Comparison of ENCODE assay signal across 16 mouse cellular contexts in genomic region chr4:108358498-108358897, GRCm38 (mm10). TPM values are rescaled to one million over a fixed set of nuclear protein-coding genes. Genes with fewer than 3 reads are reported as not detected.
DNase-seq lines count a peak whose midpoint lies in the region; ATAC-seq and TF ChIP-seq lines count a peak whose summit lies in the region.
"Had no signal": no experiment of that assay in that cellular context is flagged by ENCODE, and none has a peak within 500 bp of the region (broad histone marks: within the 10 kb centered on the region; RNA-seq: fewer than 3 reads in every experiment).

No protein-coding gene starts in this region.

- intact Hi-C loops in gastrocnemius, adult 2 months (cut with DNase I) = no loop called here

- H3K9ac ChIP-seq in kidney, embryonic 16.5 days (replicated peaks; ENCODE audit: low read length) = no peak overlapping the region
- H3K9ac ChIP-seq: lung, embryonic 15.5 days had no signal

- H3K4me2 ChIP-seq in kidney, embryonic 16.5 days (replicated peaks; ENCODE audit: low read depth, low read length) = no peak overlapping the region
- H3K4me2 ChIP-seq: lung, embryonic 15.5 days had no signal

- H3K9me3 ChIP-seq in limb, embryonic 10.5 days (replicated peaks) = no peaks in the 10 kb centered on the region
- H3K9me3 ChIP-seq in kidney, embryonic 16.5 days (ENCODE audit: low read length) = no peaks in the 10 kb centered on the region
- H3K9me3 ChIP-seq: lung, embryonic 15.5 days had no signal

- H3K4me3 ChIP-seq in gastrocnemius, adult 2 months = no peak overlapping the region
- H3K4me3 ChIP-seq in limb, embryonic 10.5 days = no peak overlapping the region
- H3K4me3 ChIP-seq in kidney, embryonic 16.5 days (ENCODE audit: low read length) = no peak overlapping the region
- H3K4me3 ChIP-seq: lung, embryonic 15.5 days had no signal

- H3K27ac ChIP-seq in gastrocnemius, adult 2 months = peak overlapping the region; percentile 72; the same call in 1 of the 2 replicates
- H3K27ac ChIP-seq in limb, embryonic 10.5 days = peak overlapping the region; percentile 91
- H3K27ac ChIP-seq in kidney, embryonic 16.5 days (ENCODE audit: low read length) = no peak overlapping the region

- WGBS in limb, embryonic 10.5 days = 20% methylated on average over 4 of the region's 4 CpGs
- WGBS in kidney, embryonic 16.5 days = 37% methylated on average over 4 of the region's 4 CpGs

- TF ChIP-seq CTCF in gastrocnemius, adult 2 months (IDR thresholded peaks at IDR 0.05) = no peak

- DNase-seq in gastrocnemius, adult 2 months = no peak
- DNase-seq in gastrocnemius, adult 8-10 months (ENCODE audit: low spot score in 2 of 2) = no peak
- peak; percentile 34 for DNase-seq in retina, postnatal 1 day
- no peak for DNase-seq in retina, embryonic 14.5 days (ENCODE audit: low spot score)
- no peak for DNase-seq in limb, embryonic 10.5 days (ENCODE audit: low spot score)
- no peak for DNase-seq in kidney, adult 8-10 months
- DNase-seq in thymus, postnatal 14 days = no peak
- DNase-seq: cerebellum, adult 8-10 months; heart, postnatal 4 days; kidney, postnatal 10 days; layer of hippocampus, postnatal 36 days; liver had no signal

- no peaks in the 10 kb centered on the region for H3K27me3 ChIP-seq in limb, embryonic 10.5 days (ENCODE audit: low read depth, poor library complexity, severe bottlenecking)
- H3K27me3 ChIP-seq in kidney, embryonic 16.5 days (ENCODE audit: insufficient read depth, low read length) = no peaks in the 10 kb centered on the region
- H3K27me3 ChIP-seq: lung, embryonic 15.5 days had no signal

- no peak for ATAC-seq in kidney, embryonic 16.5 days (ENCODE audit: low FRiP score, low TSS enrichment)

- no peaks in the 10 kb centered on the region for H3K36me3 ChIP-seq in limb, embryonic 10.5 days
- H3K36me3 ChIP-seq in kidney, embryonic 16.5 days (ENCODE audit: insufficient read depth, low read length) = no peaks in the 10 kb centered on the region
- H3K36me3 ChIP-seq: lung, embryonic 15.5 days had no signal

- peaks cover 91% of the 10 kb centered on the region for H3K4me1 ChIP-seq in limb, embryonic 10.5 days
- H3K4me1 ChIP-seq in kidney, embryonic 16.5 days (ENCODE audit: insufficient read depth, low read length) = peaks cover 46% of the 10 kb centered on the region

RNA-seq across cellular contexts. Expression of gene Shisal2a, which starts 24.7 kb away (rescaled TPM):
- not detected for total RNA-seq in gastrocnemius, adult 2 months (2021)
- not detected for total RNA-seq in gastrocnemius, adult 8-10 months (2022)
- 1.5 and 5.6 TPM in 2 replicates for polyA plus RNA-seq in limb, embryonic 10.5 days (2016; fragmentation: Nextera tagmentation; extraction: Ambion mirVana)
- 0.29 and 1.1 TPM in 2 replicates for polyA plus RNA-seq in kidney, embryonic 16.5 days (2015; fragmentation: Nextera tagmentation; extraction: Ambion mirVana)
- total RNA-seq: layer of hippocampus, postnatal 36 days; monocyte, adult 5-6 weeks had no signal
- polyA plus RNA-seq: small intestine, adult 2 months had no signal

RNA-seq across cellular contexts. Expression of gene Coa7, which starts 30.6 kb away (rescaled TPM):
- total RNA-seq in gastrocnemius, adult 2 months (2021) = 10 to 100 TPM; 33.6 to 35.8 TPM
- 10 to 100 TPM; 26.4 to 40.8 (median 33.7) TPM for total RNA-seq in gastrocnemius, adult 8-10 months (2022)
- polyA plus RNA-seq in limb, embryonic 10.5 days (2016; fragmentation: Nextera tagmentation; extraction: Ambion mirVana) = 68.2 and 71.3 TPM in 2 replicates
- polyA plus RNA-seq in kidney, embryonic 16.5 days (2015; fragmentation: Nextera tagmentation; extraction: Ambion mirVana) = 52.9 and 54.1 TPM in 2 replicates

RNA-seq across cellular contexts. Expression of gene Gpx7, which starts 48.3 kb away (rescaled TPM):
- 1 to 10 TPM; 6.3 TPM for total RNA-seq in gastrocnemius, adult 2 months (2021)
- total RNA-seq in gastrocnemius, adult 8-10 months (2022) = 10 to 100 TPM in 1 of 4 experiments, 1 to 10 TPM in 3; 5.0 to 11.8 (median 5.7) TPM
- 40.6 and 44.3 TPM in 2 replicates for polyA plus RNA-seq in limb, embryonic 10.5 days (2016; fragmentation: Nextera tagmentation; extraction: Ambion mirVana)
- polyA plus RNA-seq in kidney, embryonic 16.5 days (2015; fragmentation: Nextera tagmentation; extraction: Ambion mirVana) = 65.2 and 65.4 TPM in 2 replicates
- total RNA-seq: monocyte, adult 5-6 weeks had no signal

RNA-seq across cellular contexts. Expression of gene Zyg11b, which starts 57.6 kb away (rescaled TPM):
- total RNA-seq in gastrocnemius, adult 2 months (2021) = 10 to 100 TPM; 50.8 to 56.0 TPM
- total RNA-seq in gastrocnemius, adult 8-10 months (2022) = 10 to 100 TPM; 58.6 to 67.0 (median 65.0) TPM
- 11.9 and 13.6 TPM in 2 replicates for polyA plus RNA-seq in limb, embryonic 10.5 days (2016; fragmentation: Nextera tagmentation; extraction: Ambion mirVana)
- polyA plus RNA-seq in kidney, embryonic 16.5 days (2015; fragmentation: Nextera tagmentation; extraction: Ambion mirVana) = 11.6 and 11.7 TPM in 2 replicates
